Mouse (Mus musculus): Measurements from ENCODE around the gene Olfr55. TPM values are rescaled to one million over a fixed set of nuclear protein-coding genes. Genes with fewer than 3 reads are reported as not detected.
"Not testable (repeated sequence)": the region's sequence is repeated elsewhere in the genome, so short reads cannot be mapped to it uniquely, and the experiment has no call there.

Olfr55 gene
- polyA plus RNA-seq (2015; fragmentation: Nextera tagmentation; extraction: Ambion mirVana) = not detected in 2 replicates

DNA sequence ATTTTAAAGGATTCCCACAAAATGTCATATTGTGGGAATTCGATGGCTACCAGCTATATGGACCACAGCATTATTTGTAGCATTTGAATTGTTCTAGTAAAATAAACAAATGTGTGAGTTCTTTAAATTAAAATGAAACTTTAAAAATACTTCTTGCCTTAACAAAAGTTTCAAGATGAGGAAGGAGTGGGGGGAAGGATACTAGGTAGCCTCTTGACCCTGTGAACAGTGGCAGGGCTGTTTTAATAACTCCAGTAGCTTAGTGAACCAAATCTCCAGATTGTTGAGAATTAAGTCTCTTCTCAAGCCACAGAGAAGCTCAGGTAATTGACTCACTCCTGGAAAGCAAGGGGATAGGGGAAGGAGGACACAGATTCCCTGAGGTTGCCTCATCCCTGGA, at the start of gene Olfr55:
TSS of gene Olfr55 (plus strand) at position 301 of the 400 bp plus-strand sequence.
- H3K9ac ChIP-seq; H3K4me3 ChIP-seq; H3K4me2 ChIP-seq; H3K4me1 ChIP-seq (replicated peaks); H3K27ac ChIP-seq (replicated peaks); ATAC-seq (ENCODE audit: low FRiP score, low read depth); H3K27me3 ChIP-seq; H3K36me3 ChIP-seq; H3K9me3 ChIP-seq: not testable (repeated sequence)
- WGBS = 80% methylated on average over 1 of the region's 1 CpGs

DNA sequence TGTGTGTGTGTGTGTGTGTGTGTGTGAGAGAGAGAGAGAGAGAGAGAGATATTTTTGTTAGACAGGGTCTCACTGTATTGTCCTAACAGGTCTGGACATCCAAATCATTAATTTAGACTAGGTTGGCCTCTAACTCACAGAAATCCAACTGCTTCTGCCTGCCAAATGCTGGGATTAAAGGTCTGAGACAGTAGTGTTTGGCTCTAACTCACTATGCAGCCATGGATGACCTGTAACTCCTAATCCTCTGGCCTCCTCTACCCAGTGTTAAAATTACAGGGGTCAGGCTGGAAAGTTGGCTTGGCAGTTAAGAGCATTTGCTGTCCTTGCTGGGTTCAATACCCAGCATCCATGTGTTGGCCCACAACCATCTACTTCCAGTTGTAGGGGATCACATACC, 43.7 kb upstream of the Olfr55 start:
- no peaks in the 10 kb centered on the region for H3K4me1 ChIP-seq (replicated peaks)
- ATAC-seq (ENCODE audit: low FRiP score, low read depth) = no peak
- H3K27me3 ChIP-seq = no peaks in the 10 kb centered on the region
- no peaks in the 10 kb centered on the region for H3K36me3 ChIP-seq
- no peak overlapping the region for H3K9ac ChIP-seq
- H3K27ac ChIP-seq (replicated peaks) = no peak overlapping the region
- H3K9me3 ChIP-seq = no peaks in the 10 kb centered on the region
- H3K4me2 ChIP-seq = no peak overlapping the region
- no peak overlapping the region for H3K4me3 ChIP-seq

DNA sequence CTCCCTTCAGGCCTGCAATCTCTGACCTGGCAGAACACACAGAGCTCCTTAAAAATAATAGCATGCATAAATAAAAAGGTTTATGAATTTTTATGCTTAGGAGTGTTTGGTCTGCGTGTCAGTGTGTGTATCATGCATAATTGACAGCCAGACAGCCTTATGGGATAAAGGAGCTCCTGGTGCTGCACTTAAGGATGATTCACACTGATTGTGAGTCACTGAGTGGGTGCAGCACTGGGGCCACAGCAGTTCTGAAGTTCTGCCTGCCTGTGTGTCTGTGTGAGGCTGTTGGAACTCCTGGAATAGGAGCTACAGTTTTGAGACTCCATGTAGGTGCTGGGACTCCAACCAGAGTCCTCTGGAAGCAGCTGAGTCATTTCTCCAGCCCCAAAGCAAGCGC, 42.0 kb upstream of the Olfr55 start:
- ATAC-seq (ENCODE audit: low FRiP score, low read depth) = no peak

DNA sequence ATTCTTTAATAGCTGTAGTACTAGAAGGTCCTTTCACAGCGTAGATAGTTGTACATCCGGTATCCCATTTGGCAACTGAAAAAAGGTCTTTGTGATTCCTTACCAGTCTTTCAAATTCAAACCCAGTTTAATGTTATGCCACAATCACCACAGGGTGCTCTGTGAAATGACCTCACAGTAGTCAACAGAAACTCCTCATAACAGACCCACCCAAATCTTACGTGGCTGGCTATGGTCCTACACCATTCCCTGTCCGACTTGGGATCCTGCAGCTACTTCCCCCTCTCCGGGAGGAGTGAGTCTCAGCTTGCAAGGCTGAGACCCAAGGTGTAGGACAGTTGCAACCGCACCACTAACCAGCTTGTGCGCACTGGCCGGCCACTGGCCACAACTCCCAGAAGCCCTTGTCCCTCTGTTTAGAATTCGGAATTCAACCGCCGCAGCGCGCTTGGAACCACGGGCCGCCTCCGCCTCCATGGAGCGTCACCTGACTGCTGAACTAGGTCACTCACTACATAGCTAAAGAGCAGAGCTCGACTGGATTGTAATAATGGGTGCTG, 28.9 kb upstream of the Olfr55 start, which contains the start of gene Morc2b:
TSS of gene Morc2b (minus strand) at position 423 of the 560 bp plus-strand sequence.
- Histone ChIP-seq H3K4me1 (replicated peaks) (no peaks in the 10 kb centered on the region), H3K9ac (no peak within 1 kb of the TSS), H3K36me3 (no peaks in the 10 kb centered on the region), H3K4me2 (no peak within 1 kb of the TSS), H3K27ac (replicated peaks) (no peak within 1 kb of the TSS), H3K9me3 (no peaks in the 10 kb centered on the region), H3K4me3 (no peak within 1 kb of the TSS), H3K27me3 (no peaks in the 10 kb centered on the region)
- no peak for ATAC-seq (ENCODE audit: low FRiP score, low read depth)
- WGBS = 75% methylated on average over 18 of the region's 18 CpGs

More for the DNA sequence above, 42.0 kb upstream of the Olfr55 start:
- no peaks in the 10 kb centered on the region for H3K27me3 ChIP-seq
- no peaks in the 10 kb centered on the region for H3K9me3 ChIP-seq
- H3K27ac ChIP-seq (replicated peaks) = no peak overlapping the region
- H3K4me2 ChIP-seq = no peak overlapping the region
- 61% methylated on average over 2 of the region's 2 CpGs for WGBS
- no peaks in the 10 kb centered on the region for H3K4me1 ChIP-seq (replicated peaks)
- no peaks in the 10 kb centered on the region for H3K36me3 ChIP-seq
- H3K4me3 ChIP-seq = no peak overlapping the region
- H3K9ac ChIP-seq = no peak overlapping the region

DNA sequence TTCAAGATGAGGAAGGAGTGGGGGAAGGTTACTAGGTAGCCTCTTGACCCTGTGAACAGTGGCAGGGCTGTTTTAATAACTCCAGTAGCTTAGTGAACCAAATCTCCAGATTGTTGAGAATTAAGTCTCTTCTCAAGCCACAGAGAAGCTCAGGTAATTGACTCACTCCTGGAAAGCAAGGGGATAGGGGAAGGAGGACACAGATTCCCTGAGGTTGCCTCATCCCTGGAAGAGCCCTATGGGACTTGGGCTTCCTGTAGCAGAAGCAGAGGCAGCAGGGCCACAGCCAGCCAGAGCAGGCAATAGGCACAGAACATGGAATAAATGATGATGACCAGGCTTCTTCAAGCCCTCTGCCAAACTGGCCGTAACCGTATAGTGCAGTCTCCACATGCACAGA, 22.8 kb downstream of the Olfr55 start, which contains the start of gene Olfr239:
TSS of gene Olfr239 (plus strand) at position 301 of the 400 bp plus-strand sequence.
- not testable (repeated sequence) for H3K9ac ChIP-seq; H3K27me3 ChIP-seq; ATAC-seq (ENCODE audit: low FRiP score, low read depth); H3K4me3 ChIP-seq; H3K4me2 ChIP-seq; H3K9me3 ChIP-seq; H3K4me1 ChIP-seq (replicated peaks); H3K27ac ChIP-seq (replicated peaks); H3K36me3 ChIP-seq
- no CpG with 5 or more reads among the region's 2 CpGs for WGBS

DNA sequence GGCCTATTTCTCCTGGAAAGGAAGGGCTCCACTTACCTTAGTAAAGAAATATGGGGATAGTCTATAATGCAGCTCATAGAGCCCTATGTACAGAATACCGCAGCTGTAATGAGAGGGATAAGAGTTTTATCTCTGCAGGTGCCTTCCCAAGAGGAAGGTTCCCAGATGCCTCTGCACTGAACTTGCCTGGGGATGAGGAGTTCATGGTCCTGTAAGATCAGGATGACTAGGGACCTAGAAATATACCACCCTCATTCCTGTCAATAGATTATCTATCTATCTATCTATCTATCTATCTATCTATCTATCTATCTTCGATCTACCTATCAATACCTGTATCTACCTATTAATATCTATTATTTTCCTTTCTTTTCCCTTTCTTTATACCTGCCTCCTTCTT, 53.3 kb downstream of the Olfr55 start, which contains the start of gene Olfr1564:
TSS of gene Olfr1564 (minus strand) at position 101 of the 400 bp plus-strand sequence.
- H3K4me2 ChIP-seq = no peak within 1 kb of the TSS
- H3K9me3 ChIP-seq = peaks cover 14% of the 10 kb centered on the region
- H3K27ac ChIP-seq (replicated peaks) = no peak within 1 kb of the TSS
- no peak within 1 kb of the TSS for H3K4me3 ChIP-seq
- WGBS = 93% methylated on average over 2 of the region's 2 CpGs
- no peaks in the 10 kb centered on the region for H3K4me1 ChIP-seq (replicated peaks)
- H3K36me3 ChIP-seq = no peaks in the 10 kb centered on the region
- H3K9ac ChIP-seq = no peak within 1 kb of the TSS
- H3K27me3 ChIP-seq = no peaks in the 10 kb centered on the region
- no peak for ATAC-seq (ENCODE audit: low FRiP score, low read depth)

Other genes starting within 250 kb of the Olfr55 start
- gene Cyp4f13, start 221.0 kb upstream of the Olfr55 start, polyA plus RNA-seq (2015; fragmentation: Nextera tagmentation; extraction: Ambion mirVana) = 9.8 and 10.6 TPM in 2 replicates
- gene Zfp472, start 202.6 kb upstream of the Olfr55 start, polyA plus RNA-seq (2015; fragmentation: Nextera tagmentation; extraction: Ambion mirVana) = 7.5 and 8.2 TPM in 2 replicates
- gene Zfp952, start 175.3 kb upstream of the Olfr55 start, polyA plus RNA-seq (2015; fragmentation: Nextera tagmentation; extraction: Ambion mirVana) = 18.3 and 19.1 TPM in 2 replicates
- 23.9 and 26.1 TPM in 2 replicates for gene Zfp763, start 135.0 kb upstream of the Olfr55 start, polyA plus RNA-seq (2015; fragmentation: Nextera tagmentation; extraction: Ambion mirVana)
- not detected in 2 replicates for gene 4921501E09Rik, start 100.4 kb upstream of the Olfr55 start, polyA plus RNA-seq (2015; fragmentation: Nextera tagmentation; extraction: Ambion mirVana)
- 19.1 and 23.9 TPM in 2 replicates for gene Zfp563, start 79.1 kb upstream of the Olfr55 start, polyA plus RNA-seq (2015; fragmentation: Nextera tagmentation; extraction: Ambion mirVana)
- 0.45 and 0.49 TPM in 2 replicates for gene Morc2b, start 28.8 kb upstream of the Olfr55 start, polyA plus RNA-seq (2015; fragmentation: Nextera tagmentation; extraction: Ambion mirVana)
- gene Olfr239, start 22.9 kb downstream of the Olfr55 start, polyA plus RNA-seq (2015; fragmentation: Nextera tagmentation; extraction: Ambion mirVana) = not detected in 2 replicates
- 0.04 TPM in 2 replicates for gene Olfr1564, start 53.2 kb downstream of the Olfr55 start, polyA plus RNA-seq (2015; fragmentation: Nextera tagmentation; extraction: Ambion mirVana)
- 22.3 and 22.4 TPM in 2 replicates for gene Zfp955a, start 86.7 kb downstream of the Olfr55 start, polyA plus RNA-seq (2015; fragmentation: Nextera tagmentation; extraction: Ambion mirVana)
- 0.03 and 0.05 TPM in 2 replicates for gene Olfr63, start 96.2 kb downstream of the Olfr55 start, polyA plus RNA-seq (2015; fragmentation: Nextera tagmentation; extraction: Ambion mirVana)
- 18.6 and 19.5 TPM in 2 replicates for gene Zfp955b, start 121.1 kb downstream of the Olfr55 start, polyA plus RNA-seq (2015; fragmentation: Nextera tagmentation; extraction: Ambion mirVana)
- 13.1 and 13.7 TPM in 2 replicates for gene Zfp81, start 190.4 kb downstream of the Olfr55 start, polyA plus RNA-seq (2015; fragmentation: Nextera tagmentation; extraction: Ambion mirVana)
- gene Zfp101, start 226.2 kb downstream of the Olfr55 start, polyA plus RNA-seq (2015; fragmentation: Nextera tagmentation; extraction: Ambion mirVana) = 12.7 and 13.0 TPM in 2 replicates

All from hindbrain, embryonic 15.5 days (tissue).